Mouse (Mus musculus): Measurements from ENCODE around the gene Fmnl2. TPM values are rescaled to one million over a fixed set of nuclear protein-coding genes. Genes with fewer than 3 reads are reported as not detected.

Gene Fmnl2
- polyA plus RNA-seq (2021; fragmentation: Nextera tagmentation): 2.4 and 3.5 TPM in 2 replicates
- long read RNA-seq, experiment 1, partial matches to known transcripts: 9 of 16 reads
- long read RNA-seq, experiment 1, other reads (novel, unspliced or antisense): 7 of 16 reads
- long read RNA-seq, experiment 2, partial matches to known transcripts: 3 of 10 reads
- long read RNA-seq, experiment 2, other reads (novel, unspliced or antisense): 7 of 10 reads

GRCm38 (mm10) chr2:52857611-52858528 is at the start of gene Fmnl2:
TSS of gene Fmnl2 (plus strand) at chr2:52857860.

Other genes starting within 250 kb of the Fmnl2 start
- 55.8 and 73.8 TPM in 2 replicates for gene Cacnb4, start 181.0 kb upstream of the Fmnl2 start, polyA plus RNA-seq (2021; fragmentation: Nextera tagmentation)
- gene Stam2, start 115.6 kb upstream of the Fmnl2 start, polyA plus RNA-seq (2021; fragmentation: Nextera tagmentation): 6.9 and 8.5 TPM in 2 replicates